Mouse (Mus musculus) midbrain, postnatal 0 days (tissue): ENCODE results near the gene Rad51b. TPM values are rescaled to one million over a fixed set of nuclear protein-coding genes. Genes with fewer than 3 reads are reported as not detected.

Experiments used
- ATAC-seq: fragments of 200-750 bp; cut with Nextera tagmentation; 2 replicates; pipeline ENCODE4 v1.8.0; 2017; ENCODE audit warnings: moderate number of reproducible peaks, mild to moderate bottlenecking, moderate TSS enrichment, moderate library complexity; ENCODE audit not compliant: low FRiP score
- DNase-seq: peaks from one replicate; pipeline ENCODE4 v3.0.0-alpha.2; 2015; ENCODE audit warnings: low spot score
- H3K27ac ChIP-seq: fragments of 300-500 bp; sonication (generic); 2 replicates; pipeline ENCODE4 v1.5.1; 2014; ENCODE audit warnings: low read depth, mild to moderate bottlenecking, low read length, mixed read lengths
- H3K27me3 ChIP-seq: fragments of 300-500 bp; sonication (generic); 2 replicates; pipeline ENCODE4 v1.6.1; 2014; ENCODE audit warnings: low read length, control low read depth, mixed read lengths; ENCODE audit not compliant: insufficient read depth
- H3K36me3 ChIP-seq: fragments of 300-500 bp; sonication (generic); 2 replicates; pipeline ENCODE4 v1.6.1; 2014; ENCODE audit warnings: low read length, control low read depth, mixed read lengths; ENCODE audit not compliant: insufficient read depth
- H3K4me1 ChIP-seq: fragments of 300-500 bp; sonication (generic); 2 replicates; pipeline ENCODE4 v1.6.1; 2014; ENCODE audit warnings: mild to moderate bottlenecking, control low read depth, antibody characterized with exemption, low read length, mixed read lengths; ENCODE audit not compliant: insufficient read depth
- H3K4me2 ChIP-seq: fragments of 300-500 bp; sonication (generic); 2 replicates; pipeline ENCODE4 v1.6.1; 2014; ENCODE audit warnings: low read depth, mild to moderate bottlenecking, low read length, mixed read lengths; ENCODE audit not compliant: poor library complexity, severe bottlenecking
- H3K4me3 ChIP-seq: fragments of 300-500 bp; sonication (generic); 2 replicates; pipeline ENCODE4 v1.5.1; 2014; ENCODE audit warnings: low read depth, mild to moderate bottlenecking, low read length, moderate library complexity
- H3K9ac ChIP-seq: fragments of 300-500 bp; sonication (generic); replicated peaks from 2 replicates; pipeline ENCODE4 v1.6.1; 2014; ENCODE audit warnings: mild to moderate bottlenecking, low read length, moderate library complexity, mixed read lengths; ENCODE audit not compliant: poor library complexity, severe bottlenecking
- H3K9me3 ChIP-seq: fragments of 300-500 bp; sonication (generic); 2 replicates; pipeline ENCODE4 v1.6.1; 2016; ENCODE audit warnings: low read length, control low read depth
- CTCF ChIP-seq: IDR thresholded peaks from 2 replicates; pipeline ENCODE4 v1.5.1; 2016; ENCODE audit warnings: antibody characterized with exemption, mild to moderate bottlenecking
- WGBS: fragments of 180-500 bp; shearing (Covaris S2); extraction: QIAGEN DNeasy Blood & Tissue Kit; methylation state at CpG from one replicate; pipeline ENCODE4 v1.1.7; 2014; 5-methylcytosine and 5-hydroxymethylcytosine counted together
- polyA plus RNA-seq: library from polyadenylated mRNA; unstranded; fragments of >200 nt; fragmentation: Nextera tagmentation; extraction: Ambion mirVana; gene quantifications from 2 replicates; pipeline ENCODE4 v1.2.1, GENCODE M21; 2015
- total RNA-seq: library from RNA; depleted of rRNA; stranded (reverse); fragments of >200 nt; gene quantifications from 2 replicates; pipeline ENCODE4 v1.2.3, GENCODE M21; 2014

The Rad51b gene
- total and polyA plus RNA-seq, 2 experiments from 2014 or later: 0.22 to 0.74 TPM

DNA sequence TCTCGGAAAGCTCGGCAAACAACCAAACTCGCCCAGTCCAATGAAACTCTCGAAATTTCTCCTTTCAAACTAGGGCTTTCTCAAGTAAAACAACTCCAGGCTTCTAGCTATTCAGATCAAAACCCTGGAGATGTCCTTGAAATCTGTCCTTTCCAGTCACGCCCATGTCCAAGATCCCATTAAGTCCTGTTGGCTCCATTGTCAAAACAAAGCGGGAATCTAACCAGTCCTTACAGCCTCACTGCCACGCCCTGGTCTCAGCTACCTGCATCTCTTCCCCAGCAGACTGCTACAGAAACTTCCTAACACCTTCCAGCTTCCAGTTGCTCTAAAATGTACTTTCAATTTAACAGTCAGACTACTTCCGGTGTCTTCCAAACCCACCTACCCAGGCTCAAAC, 554.8 kb downstream of the Rad51b start:
- H3K9me3 ChIP-seq: no peaks in the 10 kb centered on the region
- no peak overlapping the region for H3K4me2 ChIP-seq
- no peaks in the 10 kb centered on the region for H3K27me3 ChIP-seq
- no peak overlapping the region for H3K27ac ChIP-seq
- no peak for DNase-seq
- ATAC-seq: no peak
- WGBS: 85% methylated on average over 8 of the region's 8 CpGs
- no peaks in the 10 kb centered on the region for H3K4me1 ChIP-seq
- no peak overlapping the region for H3K4me3 ChIP-seq
- no peak for TF ChIP-seq CTCF
- H3K36me3 ChIP-seq: no peaks in the 10 kb centered on the region
- no peak overlapping the region for H3K9ac ChIP-seq

DNA sequence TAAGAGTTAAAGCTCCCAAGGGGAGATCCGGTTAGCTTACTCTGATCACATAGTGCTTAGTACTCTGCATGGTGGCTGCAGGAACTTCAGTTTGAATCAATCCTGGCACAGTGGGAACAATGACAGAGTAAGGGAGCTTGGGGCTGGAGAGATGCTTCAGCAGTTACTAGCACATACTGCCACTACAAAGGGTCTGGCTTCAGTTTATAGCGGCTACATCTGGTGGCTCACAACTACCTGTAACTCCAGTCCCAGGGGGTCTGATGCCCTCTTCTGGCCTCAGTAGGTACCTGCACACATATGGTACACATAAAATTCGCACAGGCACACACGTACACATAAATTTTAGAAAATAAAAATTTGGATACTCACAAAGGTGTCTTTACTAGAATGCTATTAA, 555.5 kb downstream of the Rad51b start:
- WGBS: 97% methylated on average over 4 of the region's 4 CpGs
- Histone ChIP-seq H3K27me3 (no peaks in the 10 kb centered on the region), H3K4me1 (no peaks in the 10 kb centered on the region), H3K9me3 (no peaks in the 10 kb centered on the region), H3K4me3 (no peak overlapping the region), H3K9ac (no peak overlapping the region), H3K27ac (no peak overlapping the region), H3K36me3 (no peaks in the 10 kb centered on the region), H3K4me2 (no peak overlapping the region)
- TF ChIP-seq CTCF: peak; percentile 17; the same call in 1 of the 2 replicates
- ATAC-seq: no peak
- DNase-seq: no peak

DNA sequence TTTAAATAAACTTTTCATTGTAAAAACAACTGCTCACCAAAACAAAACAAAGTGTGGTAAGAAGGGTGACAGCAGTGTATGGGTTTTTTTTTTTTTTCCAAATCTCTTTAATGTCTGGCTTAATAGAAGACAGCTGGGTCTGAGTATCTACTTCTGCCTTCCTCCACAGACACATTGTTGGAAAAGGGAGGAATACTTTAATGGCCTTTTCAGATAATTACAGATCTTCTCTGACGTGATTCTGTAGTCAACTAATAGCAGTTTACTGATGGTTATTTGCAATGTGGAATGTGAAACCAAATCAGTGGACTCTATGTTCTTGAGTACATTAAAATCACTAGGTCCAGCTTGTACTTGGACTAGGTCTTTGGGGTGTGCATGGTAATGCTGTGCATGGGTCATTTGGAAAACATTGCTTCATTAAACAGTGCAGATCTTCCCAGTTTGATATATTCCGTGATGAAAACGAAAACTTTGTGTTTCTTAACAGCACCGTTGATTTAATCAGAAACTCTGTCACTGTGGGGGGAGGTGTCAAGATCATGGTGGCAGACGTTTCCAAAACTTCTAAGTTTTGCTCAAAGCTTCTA, 556.9 kb downstream of the Rad51b start:
- ATAC-seq (no peak), DNase-seq (no peak)
- Histone ChIP-seq H3K4me2 (no peak overlapping the region), H3K4me1 (no peaks in the 10 kb centered on the region), H3K27ac (no peak overlapping the region), H3K36me3 (no peaks in the 10 kb centered on the region), H3K9me3 (no peaks in the 10 kb centered on the region), H3K27me3 (no peaks in the 10 kb centered on the region), H3K4me3 (no peak overlapping the region), H3K9ac (no peak overlapping the region)
- no peak for TF ChIP-seq CTCF
- 86% methylated on average over 5 of the region's 5 CpGs for WGBS

DNA sequence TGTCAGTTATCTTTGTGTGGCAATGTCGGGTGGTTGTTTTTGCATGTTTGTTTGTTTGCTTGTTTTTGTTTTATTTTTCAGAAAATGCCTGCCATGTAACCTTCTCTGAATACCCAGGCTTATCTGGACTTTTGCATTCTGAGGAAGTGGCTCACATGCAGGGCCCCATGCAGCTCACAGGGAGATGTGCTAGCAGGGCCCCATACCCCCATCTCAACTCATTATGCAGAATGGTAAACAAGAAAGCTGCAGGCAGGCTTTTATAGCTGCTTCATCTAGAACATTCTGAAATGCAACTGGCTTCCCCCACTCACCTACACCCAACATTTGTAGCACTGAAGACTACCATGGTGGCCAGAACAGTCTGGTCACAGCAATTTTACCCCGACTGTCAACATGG, 557.4 kb downstream of the Rad51b start:
- no peak overlapping the region for H3K27ac ChIP-seq
- 86% methylated on average over 2 of the region's 2 CpGs for WGBS
- no peak for TF ChIP-seq CTCF

DNA sequence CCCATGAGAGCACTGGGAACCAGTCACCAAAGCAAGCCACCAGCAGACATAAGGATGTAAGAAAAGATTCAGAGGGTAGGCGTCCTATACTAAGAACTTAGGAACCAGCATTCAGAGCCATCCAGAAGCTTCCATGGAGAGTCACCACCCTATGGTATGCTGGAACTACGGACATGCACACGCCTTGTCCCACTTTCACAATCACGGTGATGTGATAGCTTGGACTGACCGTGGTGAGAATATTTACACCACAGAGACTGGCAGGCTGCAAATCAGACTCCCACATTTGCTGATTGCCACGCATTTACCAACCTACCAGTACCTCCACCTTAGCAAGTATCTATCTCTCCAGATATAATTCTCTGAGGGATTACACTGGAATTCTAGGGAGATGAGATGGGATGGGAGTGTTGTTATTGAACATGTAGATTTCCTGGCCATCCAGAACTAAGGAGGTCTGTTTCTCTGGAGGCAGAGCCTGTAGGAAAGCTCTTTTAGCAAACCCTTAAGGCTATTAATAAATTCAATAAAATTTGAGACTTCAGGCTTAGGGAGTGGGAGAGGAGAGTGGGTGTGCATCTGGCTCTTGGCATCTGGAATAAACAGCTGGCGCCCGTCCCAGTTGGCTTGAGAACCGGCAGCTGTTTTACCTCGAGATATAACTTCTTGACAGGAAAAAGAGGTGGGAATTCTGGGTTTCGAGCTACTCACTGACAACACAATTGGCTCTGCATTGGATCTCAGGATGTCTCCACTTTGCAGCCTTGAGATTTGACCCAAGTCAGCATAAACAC, 559.2 kb downstream of the Rad51b start:
- Histone ChIP-seq H3K4me2 (no peak overlapping the region), H3K9me3 (no peaks in the 10 kb centered on the region), H3K4me3 (no peak overlapping the region), H3K27ac (no peak overlapping the region), H3K4me1 (no peaks in the 10 kb centered on the region), H3K27me3 (no peaks in the 10 kb centered on the region), H3K9ac (no peak overlapping the region), H3K36me3 (no peaks in the 10 kb centered on the region)
- TF ChIP-seq CTCF: no peak
- ATAC-seq (no peak), DNase-seq (no peak)
- WGBS: 86% methylated on average over 11 of the region's 11 CpGs

More for the DNA sequence above, 557.4 kb downstream of the Rad51b start:
- H3K9me3 ChIP-seq: no peaks in the 10 kb centered on the region
- no peaks in the 10 kb centered on the region for H3K36me3 ChIP-seq
- no peak overlapping the region for H3K9ac ChIP-seq
- H3K27me3 ChIP-seq: no peaks in the 10 kb centered on the region
- H3K4me3 ChIP-seq: no peak overlapping the region
- no peak overlapping the region for H3K4me2 ChIP-seq
- DNase-seq: no peak
- ATAC-seq: no peak
- H3K4me1 ChIP-seq: no peaks in the 10 kb centered on the region

DNA sequence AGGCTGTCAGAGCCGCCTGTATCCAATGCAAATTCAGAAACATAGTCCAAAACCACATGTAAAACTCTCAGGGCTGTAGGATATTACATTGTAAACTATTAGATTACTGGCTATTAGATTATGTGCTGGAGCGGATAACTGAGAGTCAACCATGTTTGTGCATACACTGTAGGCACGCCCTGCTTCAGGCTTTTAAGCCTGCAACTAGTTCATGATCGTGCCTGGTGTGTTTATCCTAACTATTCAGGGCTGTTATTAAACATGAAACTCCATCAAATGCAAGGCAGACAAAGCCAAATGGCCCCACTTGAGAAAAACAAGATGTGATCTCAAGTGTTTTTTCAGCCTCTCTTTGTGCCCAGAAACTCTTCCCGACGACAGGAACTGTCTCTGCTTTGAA, 560.6 kb downstream of the Rad51b start:
- no peaks in the 10 kb centered on the region for H3K4me1 ChIP-seq
- no peak overlapping the region for H3K9ac ChIP-seq
- no peak overlapping the region for H3K27ac ChIP-seq
- no peaks in the 10 kb centered on the region for H3K9me3 ChIP-seq
- DNase-seq (no peak), ATAC-seq (no peak)
- TF ChIP-seq CTCF: no peak
- H3K4me2 ChIP-seq: no peak overlapping the region
- H3K4me3 ChIP-seq: no peak overlapping the region
- no peaks in the 10 kb centered on the region for H3K36me3 ChIP-seq
- WGBS: 87% methylated on average over 6 of the region's 6 CpGs
- no peaks in the 10 kb centered on the region for H3K27me3 ChIP-seq
